Mouse (Mus musculus): ENCODE data around the gene Fscn1.

Gene Fscn1

DNA sequence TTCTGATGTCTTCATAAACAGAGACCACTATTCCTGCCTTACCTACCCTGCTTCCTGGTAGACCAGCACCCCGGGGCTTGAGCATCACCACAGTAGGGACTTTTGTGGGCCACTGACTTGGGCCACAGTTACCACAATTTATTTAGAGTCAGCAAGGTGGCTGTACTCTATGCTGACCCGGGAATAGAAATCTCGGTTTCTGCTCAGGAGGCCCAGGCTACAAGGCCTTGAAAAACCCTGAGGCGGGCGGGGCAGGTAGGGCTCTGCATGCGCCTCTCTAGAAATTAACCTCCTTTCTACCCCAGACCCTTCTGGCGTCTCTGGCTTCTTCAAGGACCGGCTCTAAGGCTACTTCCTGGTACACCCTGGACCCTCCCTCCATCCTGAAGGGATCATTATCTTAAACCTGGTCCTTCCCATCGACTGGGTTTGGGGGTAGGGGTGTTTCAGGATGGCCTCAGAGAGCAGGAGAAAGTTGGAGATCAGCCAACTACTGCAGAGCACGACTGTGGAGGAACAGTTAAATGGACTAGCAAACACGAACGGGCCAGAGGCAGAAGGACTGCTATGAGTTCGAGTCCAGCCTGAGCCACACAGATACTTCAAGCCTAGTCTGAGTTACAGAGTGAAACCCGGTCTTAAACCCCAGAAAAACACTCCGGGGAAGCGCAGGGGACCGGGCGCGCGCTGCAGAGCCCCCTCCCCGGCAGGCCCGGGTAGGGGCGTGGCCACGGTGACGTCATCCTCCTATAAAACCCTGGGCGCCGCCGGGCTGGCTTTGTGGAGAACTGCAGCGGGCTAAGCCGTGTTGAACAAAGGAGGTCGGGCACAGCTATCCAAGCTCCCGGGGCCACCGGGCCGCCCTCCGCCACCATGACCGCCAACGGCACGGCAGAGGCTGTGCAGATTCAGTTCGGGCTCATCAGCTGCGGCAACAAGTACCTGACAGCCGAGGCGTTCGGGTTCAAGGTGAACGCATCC, at the start of gene Fscn1:
TSS of gene Fscn1 (plus strand) at position 768 of the 981 bp plus-strand sequence.
- DNase-seq (ENCODE audit: low spot score), result peak; percentile 92

DNA sequence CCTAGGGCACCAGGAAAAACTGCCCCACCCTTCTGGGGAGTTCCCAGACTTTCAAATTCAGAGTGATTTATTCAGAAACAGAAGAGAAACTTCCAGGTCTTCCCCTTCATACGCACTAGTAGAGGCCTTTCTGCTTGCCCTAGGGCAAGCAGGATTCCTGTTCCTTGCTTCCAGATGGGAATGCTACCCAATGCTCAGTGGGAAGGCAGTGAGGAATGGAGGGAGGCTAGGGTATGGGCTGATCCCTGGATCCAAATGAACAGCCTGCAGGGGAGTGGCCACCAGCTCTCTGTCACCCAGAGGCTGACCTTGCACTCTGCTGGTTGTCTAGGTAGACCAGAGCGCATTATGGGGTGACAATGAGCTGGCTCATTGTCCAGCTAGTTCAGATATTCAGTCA, 48.5 kb upstream of the Fscn1 start:
- no peak for DNase-seq (ENCODE audit: low spot score)

DNA sequence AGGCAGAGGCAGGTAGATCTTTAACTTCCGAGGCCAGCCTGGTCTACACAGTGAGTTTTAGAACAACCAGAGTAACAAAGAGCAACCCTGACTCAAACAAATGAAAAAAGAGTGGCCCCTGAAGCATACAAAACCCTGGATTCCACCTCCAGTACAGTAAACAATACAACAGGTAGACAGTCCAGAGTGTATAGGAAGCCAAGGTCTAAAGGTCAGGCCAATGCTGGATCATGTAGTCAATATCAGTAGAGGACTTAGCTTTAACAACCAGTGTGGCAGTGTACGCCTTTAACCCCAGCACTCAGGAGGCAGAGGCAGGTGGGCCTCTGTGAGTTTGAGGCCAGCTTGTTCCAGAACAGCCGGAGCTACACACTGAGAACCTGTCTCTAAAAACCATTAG, 47.8 kb upstream of the Fscn1 start:
- no peak for DNase-seq (ENCODE audit: low spot score)

DNA sequence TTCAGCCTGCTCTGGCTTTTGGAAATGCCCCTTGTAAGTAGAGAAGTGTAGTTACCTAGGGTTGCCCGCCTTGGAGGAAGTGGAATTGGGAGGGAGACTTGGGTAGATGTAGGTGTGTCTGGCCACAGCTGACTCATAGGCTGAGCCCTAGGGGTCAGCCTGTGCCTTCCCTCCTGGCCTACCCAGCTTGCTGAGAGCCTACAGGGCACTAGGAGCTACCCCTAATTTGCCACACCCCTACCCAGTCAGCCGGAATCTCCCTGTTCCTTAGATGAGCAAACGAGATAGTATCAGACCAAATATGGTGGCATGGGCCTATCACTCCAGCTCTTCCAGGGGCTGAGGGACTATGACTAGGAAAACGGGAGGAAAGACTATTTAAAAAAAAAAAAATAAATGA, 47.4 kb upstream of the Fscn1 start:
- DNase-seq (ENCODE audit: low spot score), result no peak

DNA sequence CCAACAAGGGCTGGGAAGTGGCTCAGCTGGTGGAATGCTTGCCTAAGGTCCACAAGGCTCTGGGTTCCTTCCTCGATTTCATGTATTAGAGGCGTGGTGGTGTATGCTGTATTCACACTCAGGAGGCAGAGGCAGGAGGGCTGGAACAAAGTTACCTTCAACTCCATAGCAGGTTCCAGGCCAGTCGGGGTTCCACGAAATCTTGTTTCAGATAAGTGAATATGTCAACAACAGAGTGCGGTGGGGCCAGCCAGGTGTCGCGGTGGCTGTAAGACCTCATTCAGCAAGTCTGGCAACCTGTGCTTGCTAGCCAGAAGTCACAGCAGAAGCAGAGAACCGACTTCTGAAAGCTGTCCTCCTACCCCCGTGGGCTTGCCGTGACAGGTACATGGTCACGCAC, 44.9 kb upstream of the Fscn1 start:
- DNase-seq (ENCODE audit: low spot score), result no peak

DNA sequence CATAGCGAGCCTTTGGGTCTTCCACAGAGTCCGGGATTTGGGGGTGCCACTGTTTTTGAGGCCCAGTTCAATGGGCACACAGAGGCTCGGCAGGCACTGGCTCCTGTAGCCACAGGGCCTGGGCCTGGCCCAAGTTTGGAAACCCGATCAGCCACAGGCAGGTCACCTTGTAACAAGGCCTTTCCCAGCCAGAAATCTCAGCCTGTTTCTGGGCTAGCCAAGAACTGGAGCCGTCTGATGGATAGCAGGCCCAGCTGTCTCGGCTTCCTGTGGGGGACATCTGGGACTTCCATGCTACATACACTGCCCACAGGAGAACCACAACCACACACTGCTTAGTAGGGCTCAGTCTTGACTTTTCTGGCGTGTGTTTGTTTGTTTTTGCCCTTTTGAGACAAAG, 43.5 kb upstream of the Fscn1 start:
- no peak for DNase-seq (ENCODE audit: low spot score)

DNA sequence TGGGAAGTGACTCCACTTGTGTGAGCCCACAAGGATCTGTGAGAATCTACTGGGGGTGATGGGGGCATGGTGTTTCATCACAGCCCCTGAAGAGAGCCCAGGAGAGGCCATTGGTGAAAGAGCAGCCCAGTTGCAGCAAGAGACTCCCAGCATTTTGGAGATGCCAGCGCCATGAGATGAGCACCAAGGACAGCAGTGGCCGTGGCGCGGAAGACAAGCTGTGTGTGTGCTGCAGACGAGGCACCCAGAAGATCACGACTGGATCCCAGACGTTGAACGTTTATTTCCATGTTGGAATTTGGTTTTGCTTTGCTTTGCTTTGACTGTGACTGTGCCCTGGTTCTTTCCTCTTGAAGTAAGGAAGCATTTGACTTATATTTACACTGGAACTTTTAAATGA, 42.7 kb upstream of the Fscn1 start:
- DNase-seq (ENCODE audit: low spot score), result no peak

DNA sequence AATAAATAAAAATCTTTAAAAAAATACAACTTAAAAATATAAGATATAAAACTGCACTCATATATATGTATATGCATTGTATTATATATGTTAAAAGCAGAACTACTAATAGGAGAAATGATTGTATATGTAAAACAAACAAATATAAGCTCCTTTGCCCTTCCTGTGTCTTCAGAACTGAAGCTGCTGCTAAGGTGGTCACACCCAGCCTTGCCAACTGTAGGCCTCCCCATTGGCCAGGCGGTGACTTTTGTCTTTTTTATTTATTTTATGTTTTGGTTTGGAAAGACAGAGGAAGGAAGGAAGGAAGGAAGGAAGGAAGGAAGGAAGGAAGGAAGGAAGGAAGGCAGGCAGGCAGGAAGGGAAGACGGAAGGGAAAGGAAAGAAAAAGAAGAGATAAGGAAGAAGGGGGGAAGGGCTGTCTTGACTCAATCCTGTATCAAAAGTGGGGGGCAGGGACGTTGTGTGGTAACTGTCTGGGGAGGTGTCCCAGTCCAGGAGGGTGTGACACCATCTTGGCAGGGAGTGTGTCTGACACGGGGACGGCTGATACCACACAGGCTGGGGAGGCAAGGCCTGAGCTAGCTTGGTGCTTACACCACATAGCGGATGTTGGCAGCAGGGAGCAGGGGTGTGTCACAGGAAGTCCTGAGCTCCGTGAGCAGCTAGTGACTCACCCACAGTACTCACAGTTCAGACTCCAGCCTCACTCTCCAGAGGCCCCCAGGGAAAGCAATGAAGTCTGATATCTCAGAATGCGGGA, 39.7 kb upstream of the Fscn1 start:
- DNase-seq (ENCODE audit: low spot score), result no peak

DNA sequence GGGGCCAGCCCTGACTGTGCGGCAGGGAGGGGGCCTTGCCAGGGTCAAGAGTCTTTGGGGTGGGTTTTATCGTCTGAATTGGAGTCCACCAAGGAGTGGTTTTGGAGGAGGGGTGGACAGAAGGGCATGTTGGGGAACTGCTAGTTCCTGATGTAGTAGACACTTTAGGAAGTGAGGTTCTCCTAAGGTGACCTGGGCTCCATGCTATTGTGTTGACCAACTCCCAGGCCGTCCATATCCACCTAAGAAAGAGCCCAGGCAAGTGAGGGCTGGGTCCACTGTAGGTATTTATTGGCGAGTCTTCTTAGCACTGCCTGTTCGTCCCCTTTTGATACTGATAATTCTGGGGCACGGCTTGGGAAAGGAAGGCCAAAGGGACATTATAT, 39.1 kb upstream of the Fscn1 start:
- no peak for DNase-seq (ENCODE audit: low spot score)

DNA sequence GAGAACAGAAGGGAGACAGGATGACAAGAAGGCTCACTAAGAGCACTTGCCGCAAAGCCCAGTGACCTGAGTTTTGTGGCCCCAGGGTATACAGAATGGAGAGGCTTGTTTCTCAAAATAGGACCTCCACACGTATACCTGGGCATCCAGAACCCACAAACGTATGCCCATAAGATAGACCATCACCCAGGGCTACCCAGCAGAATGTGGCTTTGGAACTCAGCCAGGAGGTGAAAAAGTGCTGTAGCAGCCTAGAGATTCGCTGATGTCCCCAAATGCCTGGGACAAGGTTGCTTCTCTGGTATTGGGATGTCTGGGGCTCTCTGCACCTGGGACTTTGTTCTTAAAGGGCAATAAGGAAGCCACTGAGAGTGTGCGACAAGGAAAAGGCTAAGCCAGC, 37.9 kb upstream of the Fscn1 start:
- DNase-seq (ENCODE audit: low spot score), result no peak

DNA sequence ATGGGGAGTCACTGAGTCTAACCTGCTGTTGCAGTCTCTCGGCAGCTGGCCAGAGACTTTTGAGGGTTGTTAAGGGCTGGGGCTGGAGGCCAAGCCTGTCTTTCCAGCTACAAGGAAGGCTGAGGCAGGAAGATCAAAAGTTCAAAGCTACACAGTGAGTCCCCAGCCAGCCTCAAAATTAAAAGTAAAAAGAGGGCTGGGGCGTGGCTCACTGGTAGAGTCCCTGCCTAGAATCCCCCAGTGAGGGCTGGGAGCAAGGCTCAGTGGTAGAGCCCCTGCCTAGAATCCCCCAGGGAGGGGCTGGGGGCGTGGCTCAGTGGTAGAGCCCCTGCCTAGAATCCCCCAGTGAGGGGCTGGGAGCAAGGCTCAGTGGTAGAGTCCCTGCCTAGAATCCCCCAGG, 36.4 kb upstream of the Fscn1 start:
- DNase-seq (ENCODE audit: low spot score), result no peak

DNA sequence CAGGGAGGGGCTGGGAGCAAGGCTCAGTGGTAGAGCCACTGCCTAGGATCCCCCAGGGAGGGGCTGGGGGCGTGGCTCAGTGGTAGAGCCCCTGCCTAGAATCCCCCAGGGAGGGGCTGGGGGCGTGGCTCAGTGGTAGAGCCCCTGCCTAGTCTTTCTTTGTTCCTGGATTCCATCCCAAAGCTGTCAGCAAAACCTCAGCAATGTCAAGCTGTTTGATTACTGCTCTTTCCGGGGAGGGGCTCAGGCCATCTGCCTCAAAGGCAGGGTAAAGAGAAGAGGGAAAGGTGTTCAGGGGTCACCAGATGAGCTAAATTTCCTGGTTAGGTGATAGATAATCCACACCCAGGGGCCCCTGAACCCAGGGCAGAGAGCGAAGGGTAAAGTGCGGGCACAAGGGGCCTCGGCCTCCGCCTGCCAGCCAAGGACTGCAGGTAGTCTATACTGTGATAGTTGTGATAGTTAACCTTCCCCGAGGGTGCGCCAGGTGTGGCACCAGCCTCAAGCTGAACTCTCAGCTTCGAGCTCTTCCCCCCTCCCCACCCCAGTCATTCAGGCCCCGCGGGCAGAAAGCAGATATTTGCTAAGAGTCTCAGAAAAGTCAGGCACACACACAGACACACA, 35.7 kb upstream of the Fscn1 start:
- no peak for DNase-seq (ENCODE audit: low spot score)

DNA sequence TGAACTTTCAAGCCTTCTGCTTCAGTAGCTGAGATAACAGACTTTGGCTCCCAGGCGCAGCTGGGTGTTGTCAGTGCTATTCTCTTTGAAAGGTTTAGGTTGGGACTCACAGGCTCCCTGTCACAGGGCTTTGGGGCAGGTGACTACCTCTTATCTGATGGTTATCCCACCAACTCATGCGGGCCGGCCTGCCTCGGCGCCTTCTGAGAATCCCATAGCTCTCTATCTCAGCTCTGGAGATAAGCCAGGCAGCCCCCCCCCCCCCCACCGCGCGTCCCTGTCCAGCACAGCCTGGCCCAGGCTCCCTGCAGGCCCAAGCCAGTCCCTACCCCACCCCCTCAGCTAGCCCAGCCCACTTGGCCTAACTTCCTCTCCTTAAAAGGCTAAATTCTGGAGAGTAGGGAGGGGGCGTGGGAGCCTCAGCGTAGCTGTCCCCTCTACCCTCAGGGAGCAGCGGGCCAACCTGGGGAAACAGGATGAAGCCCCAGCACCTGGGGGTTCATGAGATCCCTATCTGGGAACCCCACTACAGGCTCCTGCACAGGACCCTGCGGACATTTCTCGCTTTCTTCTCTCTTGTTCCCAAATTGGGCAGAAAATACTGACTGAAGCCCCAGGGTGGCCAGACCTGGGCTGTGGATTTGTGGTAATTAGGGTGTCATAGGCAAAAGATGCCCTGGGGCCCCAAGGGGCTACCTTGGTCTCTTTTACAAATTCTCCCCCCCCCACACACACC, 33.8 kb upstream of the Fscn1 start:
- no peak for DNase-seq (ENCODE audit: low spot score)

DNA sequence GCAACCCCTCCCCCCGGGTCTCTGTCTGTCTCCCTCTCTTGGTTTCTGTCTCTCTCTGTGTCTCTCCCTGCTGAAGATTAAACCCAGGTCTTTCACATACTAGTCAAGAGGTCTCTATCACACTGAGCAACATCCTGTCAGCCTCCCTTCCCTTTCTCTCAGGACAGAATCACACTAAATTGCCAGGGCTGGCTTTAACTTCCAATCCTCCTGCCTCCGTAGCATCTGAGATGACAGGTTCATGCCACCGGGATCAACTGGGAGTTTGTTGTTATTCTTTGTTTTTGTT, 33.3 kb upstream of the Fscn1 start:
- DNase-seq (ENCODE audit: low spot score), result no peak

DNA sequence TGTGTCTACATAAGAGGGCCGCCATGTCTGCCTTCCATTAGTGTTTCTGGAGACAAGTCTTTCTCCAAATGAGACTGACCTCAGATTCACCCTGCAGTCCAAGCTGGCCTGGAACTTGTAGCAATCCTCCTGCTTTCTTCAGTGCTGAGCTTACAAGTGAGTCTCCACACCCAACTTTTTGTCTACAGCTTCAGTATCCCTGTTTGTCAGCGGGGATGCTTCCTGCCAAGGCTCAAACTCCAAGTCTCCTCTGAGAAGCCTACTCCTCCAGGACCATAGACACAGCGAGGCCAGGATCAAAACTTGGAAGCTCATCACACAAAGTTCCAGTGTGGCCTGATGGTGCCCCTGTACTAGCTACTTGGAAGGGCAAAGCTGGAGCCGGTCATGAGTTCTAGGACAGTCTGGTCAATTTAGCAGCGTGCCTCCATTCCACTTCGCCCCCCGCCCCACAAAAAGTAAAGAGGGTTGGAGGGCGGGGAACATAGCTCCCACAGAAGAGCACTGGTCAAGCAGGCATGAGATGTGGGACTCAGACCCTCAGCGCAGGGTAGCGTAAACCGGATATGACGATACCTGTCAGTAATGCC, 32.7 kb upstream of the Fscn1 start:
- DNase-seq (ENCODE audit: low spot score), result no peak

DNA sequence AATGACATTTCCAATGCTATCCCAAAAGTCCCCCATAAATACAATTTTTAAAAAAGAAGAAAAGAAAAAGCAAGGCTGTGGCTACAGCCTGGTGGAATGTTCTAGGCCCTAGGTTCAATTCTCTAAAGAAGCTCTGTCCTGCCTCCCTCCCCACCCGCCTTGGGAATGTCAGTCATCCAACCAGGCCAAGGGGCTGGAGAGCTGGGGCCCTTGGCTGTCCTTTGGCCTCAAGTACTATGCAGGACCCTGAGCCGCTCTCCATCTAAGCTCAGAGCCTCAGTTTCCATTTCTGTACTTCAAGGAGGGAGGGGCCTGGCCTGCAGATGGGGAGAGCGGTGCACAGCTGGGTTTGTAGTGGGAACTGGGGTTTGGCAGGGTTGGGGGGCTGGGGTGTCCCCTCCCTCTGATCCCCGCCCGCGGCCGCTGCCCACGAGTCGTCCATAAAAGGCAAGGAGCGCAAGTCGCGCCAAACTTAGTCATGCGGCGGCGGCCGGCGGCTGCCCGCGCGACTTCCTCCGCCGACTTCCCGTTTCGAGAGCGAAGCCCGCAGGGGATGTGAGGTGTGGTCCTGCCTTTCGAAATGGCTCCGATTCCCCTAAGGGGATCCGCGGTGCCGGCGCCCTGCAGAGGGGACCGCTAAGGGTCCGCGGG, 31.3 kb upstream of the Fscn1 start:
- DNase-seq (ENCODE audit: low spot score), result peak; percentile 78

DNA sequence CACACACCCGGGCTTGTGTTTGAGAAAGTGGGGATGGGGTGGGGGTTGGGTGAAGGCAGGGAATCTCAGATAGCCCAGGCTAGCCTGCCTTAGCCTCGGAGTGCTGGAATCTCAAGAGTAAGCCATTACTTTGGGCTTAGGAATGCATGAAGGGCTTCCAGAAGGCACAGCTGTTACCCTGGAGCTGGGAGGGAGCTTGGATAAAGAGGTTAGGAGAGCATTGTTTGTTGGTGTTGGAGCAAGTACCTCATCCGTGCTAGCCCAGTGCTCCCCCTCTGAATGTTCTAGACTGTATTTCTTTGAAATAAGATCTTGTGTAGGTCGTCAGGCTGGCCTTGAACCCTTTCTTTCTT, 30.8 kb upstream of the Fscn1 start:
- DNase-seq (ENCODE audit: low spot score), result no peak

DNA sequence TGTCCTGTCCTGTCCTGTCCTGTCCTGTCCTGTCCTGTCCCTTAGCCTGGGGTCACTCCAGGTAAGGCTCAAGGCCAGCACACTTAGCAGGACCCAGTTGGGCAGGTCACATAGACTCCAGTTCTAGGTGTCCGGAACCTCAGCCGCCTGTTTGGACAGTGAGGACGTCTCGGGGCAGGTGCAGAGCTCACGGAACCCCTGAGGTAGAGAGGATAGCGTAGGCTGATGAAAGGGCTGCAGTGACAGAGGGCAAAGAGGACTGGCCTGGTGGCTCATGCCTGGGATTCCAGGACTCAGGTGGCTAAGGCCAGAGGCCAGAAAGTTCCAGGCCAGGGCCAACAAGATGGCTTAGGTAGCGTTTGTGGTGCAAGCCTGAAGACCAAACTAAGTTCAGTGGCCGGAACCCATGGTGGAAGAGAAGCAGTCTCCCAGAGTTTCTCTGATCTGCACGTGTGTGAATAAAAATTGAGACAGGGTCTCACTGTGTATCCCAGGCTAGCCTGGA, 28.9 kb upstream of the Fscn1 start:
- no peak for DNase-seq (ENCODE audit: low spot score)

DNA sequence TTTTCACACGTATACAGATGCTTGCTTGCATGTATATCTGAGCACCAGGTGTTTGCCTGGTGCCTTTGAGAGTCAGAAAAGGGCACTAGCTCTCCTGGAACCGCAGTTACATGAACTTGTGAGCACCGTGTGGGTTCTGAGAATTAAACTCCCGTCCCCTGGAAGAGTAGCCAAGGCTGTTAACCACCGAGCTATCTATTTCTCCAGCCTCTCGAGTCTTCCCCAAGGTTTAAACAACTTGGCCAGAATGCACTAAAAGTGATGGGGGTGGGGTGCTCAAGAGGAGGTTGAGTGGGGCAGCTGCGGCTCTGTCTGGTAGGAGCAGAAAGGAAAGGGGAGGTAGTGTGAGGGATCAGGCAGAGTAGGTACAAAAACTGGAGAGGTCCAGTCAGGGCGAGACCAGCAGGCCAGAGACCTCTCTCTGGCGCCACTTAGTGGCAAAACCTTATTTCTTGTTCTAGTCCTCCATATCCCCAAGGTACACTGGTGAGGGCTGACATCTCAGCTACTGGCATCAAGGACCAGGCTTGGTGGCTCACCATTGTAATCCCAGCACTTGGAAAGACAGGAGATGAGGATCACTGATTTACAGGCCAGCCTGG, 28.0 kb upstream of the Fscn1 start:
- DNase-seq (ENCODE audit: low spot score), result peak; percentile 90

DNA sequence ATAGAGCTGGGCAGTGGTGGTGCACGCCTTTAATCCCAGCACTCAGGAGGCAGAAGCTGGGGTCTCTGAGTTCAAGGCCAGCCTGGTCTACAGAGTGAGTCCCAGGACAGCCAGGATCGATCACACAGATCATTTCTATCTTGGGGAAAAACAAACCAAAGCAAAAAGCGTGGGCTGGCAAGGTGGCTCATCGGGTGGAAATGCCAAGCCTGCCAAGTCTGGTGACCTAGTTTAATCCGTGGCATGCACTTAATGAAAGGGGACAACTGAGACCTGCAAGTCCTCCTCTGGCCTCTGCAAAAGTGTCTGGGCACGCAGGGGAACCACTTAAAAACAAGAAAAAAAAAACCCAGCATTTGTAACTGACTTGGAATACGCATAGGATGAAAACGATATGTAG, 27.4 kb upstream of the Fscn1 start:
- no peak for DNase-seq (ENCODE audit: low spot score)
